8 mouse cellular contexts compared by ENCODE assay signal in genomic region chr7:127707957-127708206, GRCm38 (mm10). TPM values are rescaled to one million over a fixed set of nuclear protein-coding genes. Genes with fewer than 3 reads are reported as not detected.
A peak's percentile ranks its signal among the peaks of the same experiment; 100 is the strongest.
DNase-seq lines count a peak whose midpoint lies in the region; ATAC-seq lines count a peak whose summit lies in the region.

No protein-coding gene starts in this region.

- ATAC-seq in kidney, embryonic 14.5 days (ENCODE audit: low FRiP score, low TSS enrichment) = no peak
- peak; percentile 53 for ATAC-seq in activated CD4-positive, CD25-positive, alpha-beta regulatory T cell, adult 4 months
- peak; percentile 8; the same call in 1 of the 2 replicates for ATAC-seq in hindbrain, embryonic 13.5 days (ENCODE audit: low FRiP score)
- no peak for ATAC-seq in midbrain, embryonic 12.5 days (ENCODE audit: low FRiP score, low read depth)

- DNase-seq in kidney, postnatal 10 days = no peak
- no peak for DNase-seq in urinary bladder, postnatal 4 days (ENCODE audit: low spot score in 2 of 2)
- DNase-seq in ovary, postnatal 14 days (ENCODE audit: low spot score) = no peak
- no peak for DNase-seq in retina, embryonic 14.5 days (ENCODE audit: low spot score)

- peaks cover 38% of the 10 kb centered on the region for H3K36me3 ChIP-seq in kidney, embryonic 14.5 days (ENCODE audit: control insufficient read depth, insufficient read depth, low read length)
- H3K36me3 ChIP-seq in hindbrain, embryonic 13.5 days = peaks cover 36% of the 10 kb centered on the region
- H3K36me3 ChIP-seq in midbrain, embryonic 12.5 days = peaks cover 33% of the 10 kb centered on the region

- H3K4me3 ChIP-seq in kidney, embryonic 14.5 days (ENCODE audit: low read length) = peak overlapping the region; percentile 70
- H3K4me3 ChIP-seq in hindbrain, embryonic 13.5 days = peak overlapping the region; percentile 80
- peak overlapping the region; percentile 73 for H3K4me3 ChIP-seq in midbrain, embryonic 12.5 days

- peak overlapping the region; percentile 67 for H3K4me2 ChIP-seq in kidney, embryonic 14.5 days (replicated peaks; ENCODE audit: low read depth, low read length)
- peak overlapping the region; percentile 69 for H3K4me2 ChIP-seq in hindbrain, embryonic 13.5 days
- peak overlapping the region; percentile 64 for H3K4me2 ChIP-seq in midbrain, embryonic 12.5 days (replicated peaks)

- H3K4me1 ChIP-seq in kidney, embryonic 14.5 days (ENCODE audit: control insufficient read depth, insufficient read depth, low read length) = peaks cover 38% of the 10 kb centered on the region
- peaks cover 45% of the 10 kb centered on the region for H3K4me1 ChIP-seq in hindbrain, embryonic 13.5 days (replicated peaks)
- H3K4me1 ChIP-seq in midbrain, embryonic 12.5 days = peaks cover 32% of the 10 kb centered on the region

- H3K27ac ChIP-seq in kidney, embryonic 14.5 days (ENCODE audit: low read depth, low read length) = peak overlapping the region; percentile 98
- H3K27ac ChIP-seq in hindbrain, embryonic 13.5 days = peak overlapping the region; percentile 95
- peak overlapping the region; percentile 97 for H3K27ac ChIP-seq in midbrain, embryonic 12.5 days (replicated peaks)

- no peaks in the 10 kb centered on the region for H3K9me3 ChIP-seq in kidney, embryonic 14.5 days (ENCODE audit: control insufficient read depth, low read length)
- H3K9me3 ChIP-seq in hindbrain, embryonic 13.5 days = no peaks in the 10 kb centered on the region
- H3K9me3 ChIP-seq in midbrain, embryonic 12.5 days = no peaks in the 10 kb centered on the region

- peak overlapping the region; percentile 82 for H3K9ac ChIP-seq in kidney, embryonic 14.5 days (ENCODE audit: low read depth, low read length)
- H3K9ac ChIP-seq in hindbrain, embryonic 13.5 days = peak overlapping the region; percentile 92
- peak overlapping the region; percentile 84 for H3K9ac ChIP-seq in midbrain, embryonic 12.5 days (replicated peaks)

- 4% methylated on average over 5 of the region's 5 CpGs for WGBS in kidney, embryonic 14.5 days
- 0% methylated on average over 5 of the region's 5 CpGs for WGBS in hindbrain, embryonic 13.5 days
- 0% methylated on average over 5 of the region's 5 CpGs for WGBS in midbrain, embryonic 12.5 days

- H3K27me3 ChIP-seq in kidney, embryonic 14.5 days (ENCODE audit: control insufficient read depth, insufficient read depth, low read length) = no peaks in the 10 kb centered on the region
- no peaks in the 10 kb centered on the region for H3K27me3 ChIP-seq in hindbrain, embryonic 13.5 days
- H3K27me3 ChIP-seq in midbrain, embryonic 12.5 days = no peaks in the 10 kb centered on the region

RNA-seq across cellular contexts. Expression of gene Bcl7c, which starts 0.9 kb away (rescaled TPM):
- polyA plus RNA-seq in kidney, embryonic 14.5 days (2014; fragmentation: Nextera tagmentation; extraction: Ambion mirVana) = 65.9 and 79.1 TPM in 2 replicates
- polyA plus RNA-seq in activated CD4-positive, CD25-positive, alpha-beta regulatory T cell, adult 4 months (2017; shearing (Covaris generic)) = 1 to 10 TPM; 4.2 to 6.2 TPM
- 47.0 and 50.8 TPM in 2 replicates for polyA plus RNA-seq in hindbrain, embryonic 13.5 days (2015; fragmentation: Nextera tagmentation; extraction: Ambion mirVana)
- 79.0 and 79.2 TPM in 2 replicates for polyA plus RNA-seq in midbrain, embryonic 12.5 days (2016; fragmentation: Nextera tagmentation; extraction: Ambion mirVana)

RNA-seq across cellular contexts. Expression of gene Ctf1, which starts 4.7 kb away (rescaled TPM):
- 17.5 and 23.7 TPM in 2 replicates for polyA plus RNA-seq in kidney, embryonic 14.5 days (2014; fragmentation: Nextera tagmentation; extraction: Ambion mirVana)
- polyA plus RNA-seq in activated CD4-positive, CD25-positive, alpha-beta regulatory T cell, adult 4 months (2017; shearing (Covaris generic)) = not detected
- 2.8 and 3.3 TPM in 2 replicates for polyA plus RNA-seq in hindbrain, embryonic 13.5 days (2015; fragmentation: Nextera tagmentation; extraction: Ambion mirVana)
- 5.5 and 5.8 TPM in 2 replicates for polyA plus RNA-seq in midbrain, embryonic 12.5 days (2016; fragmentation: Nextera tagmentation; extraction: Ambion mirVana)

RNA-seq across cellular contexts. Expression of gene Ctf2, which starts 24.1 kb away (rescaled TPM):
- 0.43 and 0.55 TPM in 2 replicates for polyA plus RNA-seq in kidney, embryonic 14.5 days (2014; fragmentation: Nextera tagmentation; extraction: Ambion mirVana)
- not detected for polyA plus RNA-seq in activated CD4-positive, CD25-positive, alpha-beta regulatory T cell, adult 4 months (2017; shearing (Covaris generic))
- 0.18 TPM in 1 of 2 replicates, not detected in the other for polyA plus RNA-seq in hindbrain, embryonic 13.5 days (2015; fragmentation: Nextera tagmentation; extraction: Ambion mirVana)
- polyA plus RNA-seq in midbrain, embryonic 12.5 days (2016; fragmentation: Nextera tagmentation; extraction: Ambion mirVana) = 0.13 and 0.21 TPM in 2 replicates

RNA-seq across cellular contexts. Expression of gene Fbxl19, which starts 36.5 kb away (rescaled TPM):
- polyA plus RNA-seq in kidney, embryonic 14.5 days (2014; fragmentation: Nextera tagmentation; extraction: Ambion mirVana) = 6.2 and 10.0 TPM in 2 replicates
- under 1 TPM; 0.36 to 0.83 TPM for polyA plus RNA-seq in activated CD4-positive, CD25-positive, alpha-beta regulatory T cell, adult 4 months (2017; shearing (Covaris generic))
- 9.0 and 9.3 TPM in 2 replicates for polyA plus RNA-seq in hindbrain, embryonic 13.5 days (2015; fragmentation: Nextera tagmentation; extraction: Ambion mirVana)
- 10.7 and 11.1 TPM in 2 replicates for polyA plus RNA-seq in midbrain, embryonic 12.5 days (2016; fragmentation: Nextera tagmentation; extraction: Ambion mirVana)

Comparison
In these comparisons a context has a peak if more than half of its experiments do, and no peak if none do; other contexts are left out.
1. ATAC-seq: peak in activated CD4-positive, CD25-positive, alpha-beta regulatory T cell, adult 4 months (single experiment) and hindbrain, embryonic 13.5 days (single experiment); none in kidney, embryonic 14.5 days (single experiment) and midbrain, embryonic 12.5 days (single experiment).
2. Peak in every context shown above with its lines, with median percentiles within 50 percentile points of each other: H3K27ac ChIP-seq, H3K4me2 ChIP-seq, H3K4me3 ChIP-seq and H3K9ac ChIP-seq.